Mouse (Mus musculus): ENCODE data around the gene Bglap3. TPM values are rescaled to one million over a fixed set of nuclear protein-coding genes. Genes with fewer than 3 reads are reported as not detected.
"Not testable (repeated sequence)": the region's sequence is repeated elsewhere in the genome, so short reads cannot be mapped to it uniquely, and the experiment has no call there.

Gene Bglap3
- polyA plus RNA-seq, 1 experiment: 0.08 TPM

DNA sequence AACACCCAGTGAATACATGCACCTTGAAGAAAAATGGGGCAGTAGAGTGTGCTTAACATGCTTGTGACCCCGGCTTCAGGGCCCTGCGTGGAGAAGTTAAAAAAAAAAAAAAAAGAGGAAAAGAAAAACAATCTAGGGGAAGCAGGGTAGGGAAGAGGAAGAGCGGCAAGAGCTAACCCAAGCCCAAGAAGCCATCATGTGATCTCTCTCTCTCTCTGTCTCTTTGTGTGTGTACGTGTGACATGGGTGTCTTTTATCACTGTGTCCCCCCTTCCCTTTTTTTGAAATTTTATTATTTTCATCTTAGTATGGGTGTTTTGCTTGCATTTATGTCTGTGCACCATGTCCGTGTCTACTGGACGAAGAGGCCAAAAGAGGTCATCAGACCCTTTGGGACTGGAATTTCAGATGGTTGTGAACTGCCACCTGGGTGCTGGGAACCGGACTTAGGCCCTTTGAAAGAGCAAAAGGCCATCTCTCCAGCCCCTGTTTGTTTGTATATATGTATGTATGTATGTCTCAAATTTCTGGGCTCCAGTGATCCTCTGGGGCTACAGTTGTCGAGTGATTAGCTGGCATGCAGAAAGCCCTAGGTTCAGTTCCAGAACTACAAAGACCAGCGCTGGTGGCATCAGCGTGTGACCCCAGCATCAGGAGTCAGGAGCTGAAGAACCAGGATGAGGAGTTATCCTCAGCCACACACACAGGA is 31.1 kb upstream of the Bglap3 start:
- DNase-seq (ENCODE audit: low read depth): no peak
- TF ChIP-seq CTCF (IDR thresholded peaks at IDR 0.05; ENCODE audit: borderline replicate concordance, extremely low read depth, insufficient read depth, insufficient read length): no peak
- TF ChIP-seq POLR2A (IDR thresholded peaks at IDR 0.05; ENCODE audit: borderline replicate concordance, extremely low read depth, insufficient read depth, insufficient read length, poor library complexity, severe bottlenecking): no peak

- TF ChIP-seq CTCF (IDR thresholded peaks at IDR 0.05; ENCODE audit: borderline replicate concordance, extremely low read depth, insufficient read depth, insufficient read length) (no peak), POLR2A (IDR thresholded peaks at IDR 0.05; ENCODE audit: borderline replicate concordance, extremely low read depth, insufficient read depth, insufficient read length, poor library complexity, severe bottlenecking) (no peak)
These were observed 26.1 kb upstream of the Bglap3 start for GRCm38 (mm10) chr3:88398666-88399065.

DNA sequence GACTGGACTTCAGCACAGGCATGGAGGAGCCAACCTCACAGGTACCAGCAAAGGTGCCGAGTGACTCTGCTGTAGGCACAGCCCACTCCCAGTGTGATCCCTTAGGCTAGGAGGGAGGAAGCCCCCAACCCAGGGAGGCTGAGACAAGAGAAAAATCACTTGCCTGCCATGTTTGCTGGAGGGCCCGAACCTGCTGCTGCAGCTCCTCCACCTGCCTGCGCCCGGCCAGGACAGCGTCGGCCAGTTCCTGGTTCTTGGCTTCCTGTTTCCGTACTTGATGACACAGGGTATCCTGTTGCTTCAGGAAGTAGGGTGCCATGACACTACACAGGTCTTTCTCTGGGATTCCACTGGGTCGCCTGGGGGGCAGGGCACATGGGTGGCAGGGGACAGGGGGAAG is 23.2 kb upstream of the Bglap3 start:
- no peak for DNase-seq (ENCODE audit: low read depth)
- TF ChIP-seq CTCF (IDR thresholded peaks at IDR 0.05; ENCODE audit: borderline replicate concordance, extremely low read depth, insufficient read depth, insufficient read length) (no peak), POLR2A (IDR thresholded peaks at IDR 0.05; ENCODE audit: borderline replicate concordance, extremely low read depth, insufficient read depth, insufficient read length, poor library complexity, severe bottlenecking) (no peak)

More at GRCm38 (mm10) chr3:88398666-88399065, 26.1 kb upstream of the Bglap3 start:
- DNase-seq (ENCODE audit: low read depth): no peak

DNA sequence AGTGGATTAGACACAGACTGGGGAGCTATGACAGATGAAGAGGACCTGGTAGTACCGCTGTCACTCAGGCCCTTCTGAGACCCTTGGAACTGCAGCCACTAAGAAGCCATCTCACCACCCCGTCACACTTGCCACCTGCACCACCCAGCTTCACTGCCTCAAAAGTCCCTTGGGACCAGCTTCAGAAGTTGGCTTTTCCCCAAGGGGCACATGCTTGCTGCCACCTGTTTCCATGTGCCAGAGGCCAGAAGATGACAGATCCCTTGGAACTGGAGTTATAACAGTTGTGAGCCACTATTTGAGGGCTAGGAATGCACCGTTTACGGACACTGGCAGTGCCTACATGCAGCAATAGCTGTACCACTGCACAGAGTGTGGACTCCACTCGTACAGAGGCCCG is 22.7 kb upstream of the Bglap3 start:
- no peak for DNase-seq (ENCODE audit: low read depth)
- TF ChIP-seq POLR2A (IDR thresholded peaks at IDR 0.05; ENCODE audit: borderline replicate concordance, extremely low read depth, insufficient read depth, insufficient read length, poor library complexity, severe bottlenecking) (no peak), CTCF (IDR thresholded peaks at IDR 0.05; ENCODE audit: borderline replicate concordance, extremely low read depth, insufficient read depth, insufficient read length) (no peak)

DNA sequence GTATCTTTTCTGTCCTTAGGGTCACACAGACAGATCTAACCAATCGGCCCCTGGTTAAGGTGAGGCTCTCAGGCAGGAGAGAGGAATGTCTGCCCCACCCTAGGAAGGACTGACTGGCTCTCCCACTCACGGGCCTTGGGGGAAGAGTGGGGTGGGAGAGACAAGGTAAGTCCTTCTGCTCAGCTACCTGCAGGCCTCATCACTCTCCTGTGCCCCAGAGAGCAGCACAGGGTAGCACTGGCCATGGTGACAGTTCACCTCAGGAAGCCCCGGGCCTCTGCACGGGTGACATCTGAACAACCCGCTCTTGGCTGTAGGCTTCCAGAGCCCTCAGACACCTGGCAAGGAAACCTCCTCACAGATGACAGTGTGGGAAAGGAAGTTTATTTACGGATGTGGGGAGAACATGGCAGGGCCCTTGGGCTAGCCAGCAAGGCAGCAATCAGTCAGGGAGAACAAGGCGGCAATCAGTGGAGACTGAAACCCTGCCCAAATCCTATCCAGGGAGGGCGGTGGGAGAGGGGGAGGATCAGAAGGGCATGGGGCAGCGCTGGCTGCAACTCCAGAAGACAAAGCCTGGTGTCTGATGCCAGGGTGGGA is 21.3 kb upstream of the Bglap3 start:
- TF ChIP-seq POLR2A (IDR thresholded peaks at IDR 0.05; ENCODE audit: borderline replicate concordance, extremely low read depth, insufficient read depth, insufficient read length, poor library complexity, severe bottlenecking) (no peak), CTCF (IDR thresholded peaks at IDR 0.05; ENCODE audit: borderline replicate concordance, extremely low read depth, insufficient read depth, insufficient read length) (no peak)
- no peak for DNase-seq (ENCODE audit: low read depth)

- DNase-seq (ENCODE audit: low read depth): no peak
- TF ChIP-seq POLR2A (IDR thresholded peaks at IDR 0.05; ENCODE audit: borderline replicate concordance, extremely low read depth, insufficient read depth, insufficient read length, poor library complexity, severe bottlenecking) (no peak), CTCF (IDR thresholded peaks at IDR 0.05; ENCODE audit: borderline replicate concordance, extremely low read depth, insufficient read depth, insufficient read length) (no peak)
These were observed 11.8 kb upstream of the Bglap3 start, which contains the start of gene Bglap for GRCm38 (mm10) chr3:88384364-88384763. Gene Bglap, minus strand, starts transcription at chr3:88384464.

DNA sequence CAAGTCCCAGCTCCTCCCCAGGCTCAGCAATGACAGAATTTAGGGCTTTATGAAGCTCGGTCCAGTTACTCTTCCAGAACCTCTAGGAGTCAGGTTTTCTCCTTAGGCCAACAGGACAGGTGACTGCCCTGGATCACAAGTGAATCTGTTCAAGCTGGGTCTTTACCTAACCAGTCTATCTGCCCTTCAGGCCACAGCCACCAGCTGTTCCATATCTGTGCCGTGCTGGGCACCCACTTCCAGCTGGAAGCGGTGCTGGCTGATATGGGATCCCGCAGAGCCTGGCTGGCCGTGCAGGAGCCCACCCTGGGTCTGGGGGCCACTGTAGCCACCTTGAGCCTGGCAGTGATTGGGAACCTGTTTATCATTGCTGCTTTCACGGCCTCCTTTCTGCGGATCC is 9.8 kb upstream of the Bglap3 start:
- not testable (repeated sequence) for DNase-seq (ENCODE audit: low read depth)

- peak; percentile 85 for DNase-seq (ENCODE audit: low read depth)
These were observed 9.1 kb upstream of the Bglap3 start for GRCm38 (mm10) chr3:88381389-88382315.

- DNase-seq (ENCODE audit: low read depth): not testable (repeated sequence)
These were observed 6.1 kb upstream of the Bglap3 start, which contains the start of gene Bglap2 for GRCm38 (mm10) chr3:88378599-88378998. Gene Bglap2, minus strand, starts transcription at chr3:88378699.

DNA sequence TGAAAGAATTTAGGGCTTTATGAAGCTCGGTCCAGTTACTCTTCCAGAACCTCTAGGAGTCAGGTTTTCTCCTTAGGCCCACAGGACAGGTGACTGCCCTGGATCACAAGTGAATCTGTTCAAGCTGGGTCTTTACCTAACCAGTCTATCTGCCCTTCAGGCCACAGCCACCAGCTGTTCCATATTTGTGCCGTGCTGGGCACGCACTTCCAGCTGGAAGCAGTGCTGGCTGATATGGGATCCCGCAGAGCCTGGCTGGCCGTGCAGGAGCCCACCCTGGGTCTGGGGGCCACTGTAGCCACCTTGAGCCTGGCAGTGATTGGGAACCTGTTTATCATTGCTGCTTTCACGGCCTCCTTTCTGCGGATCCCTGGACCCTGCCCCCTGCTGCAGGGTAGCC is 4.1 kb upstream of the Bglap3 start:
- DNase-seq (ENCODE audit: low read depth): not testable (repeated sequence)

DNA sequence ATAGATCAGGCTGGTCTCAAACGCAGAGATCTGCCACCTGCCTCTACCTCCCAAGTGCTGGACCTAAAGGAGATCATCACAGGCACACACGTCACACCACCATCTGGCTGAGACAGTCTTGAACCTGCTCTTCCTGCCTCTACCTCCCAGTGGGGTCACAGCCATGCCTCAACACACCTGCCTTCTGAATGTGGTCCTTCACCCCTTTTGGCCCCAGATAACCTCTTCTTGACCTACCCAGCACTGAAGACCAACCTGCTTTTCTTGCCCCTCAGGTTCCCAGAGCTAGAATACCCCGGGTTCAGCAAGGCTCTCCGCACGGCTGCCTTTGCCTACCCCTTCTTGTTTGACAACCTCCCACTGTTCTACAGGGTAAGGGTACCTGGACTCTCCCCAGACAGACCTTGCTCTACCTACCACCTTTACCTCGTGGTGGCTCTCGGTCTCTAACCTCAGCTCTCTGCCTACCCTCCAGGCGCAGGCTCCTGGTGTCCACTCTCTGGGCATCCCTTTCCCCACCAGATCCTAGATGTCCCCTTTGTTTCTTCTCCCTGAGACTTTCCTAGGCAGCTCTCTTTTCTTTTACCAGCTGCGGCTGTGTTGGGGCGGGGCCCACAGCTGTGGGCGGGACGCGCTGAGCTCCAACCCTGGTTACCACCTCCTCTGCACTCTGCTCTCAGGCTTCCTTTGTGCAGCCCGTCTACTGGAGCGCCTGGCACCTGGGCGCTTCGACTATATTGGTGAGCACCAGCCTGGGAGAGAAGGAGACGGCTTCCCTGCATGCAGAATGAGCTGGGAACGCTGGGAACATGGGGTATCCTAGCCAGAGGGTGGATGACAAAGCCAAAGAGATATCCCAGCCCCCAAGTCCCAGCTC is 3.4 kb upstream of the Bglap3 start:
- DNase-seq (ENCODE audit: low read depth): peak; percentile 79

GRCm38 (mm10) chr3:88368511-88368910 is 4.0 kb downstream of the Bglap3 start:
- DNase-seq (ENCODE audit: low read depth): not testable (repeated sequence)

GRCm38 (mm10) chr3:88367517-88367916 is 5.0 kb downstream of the Bglap3 start:
- DNase-seq (ENCODE audit: low read depth): not testable (repeated sequence)

- DNase-seq (ENCODE audit: low read depth): peak; percentile 60
These were observed 5.6 kb downstream of the Bglap3 start for GRCm38 (mm10) chr3:88366830-88367428.
